Mouse (Mus musculus): ENCODE results near the gene Cebpe. TPM values are rescaled to one million over a fixed set of nuclear protein-coding genes. Genes with fewer than 3 reads are reported as not detected.
A peak's percentile ranks its signal among the peaks of the same experiment; 100 is the strongest.

The Cebpe gene
- polyA plus RNA-seq, 1 experiment from 2014 or later = not detected

- H3K9me3 ChIP-seq = no peaks in the 10 kb centered on the region
- no peak for ATAC-seq (ENCODE audit: low FRiP score, low read depth)
- H3K27ac ChIP-seq = no peak overlapping the region
- no peaks in the 10 kb centered on the region for H3K36me3 ChIP-seq
- 89% methylated on average over 11 of the region's 11 CpGs for WGBS
- no peak overlapping the region for H3K4me2 ChIP-seq (replicated peaks)
- H3K4me3 ChIP-seq = no peak overlapping the region
- H3K27me3 ChIP-seq = 0 out of 2 replicates have a peak, but pooled peaks cover 2% of the 10 kb centered on the region
- H3K4me1 ChIP-seq = peaks cover 4% of the 10 kb centered on the region
- H3K9ac ChIP-seq = no peak overlapping the region
Measured at GRCm38 (mm10) chr14:54720041-54720440, 8.1 kb upstream of the Cebpe start.

- H3K4me3 ChIP-seq = no peak overlapping the region
- no peaks in the 10 kb centered on the region for H3K36me3 ChIP-seq
- no peak for ATAC-seq (ENCODE audit: low FRiP score, low read depth)
- H3K4me1 ChIP-seq = peaks cover 10% of the 10 kb centered on the region
- H3K9ac ChIP-seq = no peak overlapping the region
- H3K9me3 ChIP-seq = no peaks in the 10 kb centered on the region
- no peak overlapping the region for H3K27ac ChIP-seq
- no peak overlapping the region for H3K4me2 ChIP-seq (replicated peaks)
- WGBS = 64% methylated on average over 1 of the region's 1 CpGs
- 0 out of 2 replicates have a peak, but pooled peaks cover 8% of the 10 kb centered on the region for H3K27me3 ChIP-seq
Measured at GRCm38 (mm10) chr14:54715402-54715801, 3.4 kb upstream of the Cebpe start.

GRCm38 (mm10) chr14:54714617-54715081, 2.7 kb upstream of the Cebpe start:
- Histone ChIP-seq H3K4me2 (replicated peaks) (peak overlapping the region; percentile 64), H3K4me3 (peak overlapping the region; percentile 34), H3K9me3 (no peaks in the 10 kb centered on the region), H3K27ac (no peak overlapping the region), H3K9ac (peak overlapping the region; percentile 19; the same call in 1 of the 2 replicates), H3K4me1 (peaks cover 10% of the 10 kb centered on the region), H3K36me3 (no peaks in the 10 kb centered on the region), H3K27me3 (0 out of 2 replicates have a peak, but pooled peaks cover 8% of the 10 kb centered on the region)
- 3% methylated on average over 15 of the region's 15 CpGs for WGBS
- 0 out of 2 replicates have a peak, but pooled peaks have one; percentile 2 for ATAC-seq (ENCODE audit: low FRiP score, low read depth)

GRCm38 (mm10) chr14:54714121-54714520, 2.1 kb upstream of the Cebpe start:
- Histone ChIP-seq H3K4me3 (peak overlapping the region; percentile 34), H3K27me3 (0 out of 2 replicates have a peak, but pooled peaks cover 8% of the 10 kb centered on the region), H3K9ac (peak overlapping the region; percentile 40; the same call in 1 of the 2 replicates), H3K4me1 (peaks cover 10% of the 10 kb centered on the region), H3K9me3 (no peaks in the 10 kb centered on the region), H3K36me3 (no peaks in the 10 kb centered on the region), H3K27ac (no peak overlapping the region), H3K4me2 (replicated peaks) (peak overlapping the region; percentile 64)
- under 1% methylated on average over 13 of the region's 13 CpGs for WGBS
- peak; percentile 62; the same call in 1 of the 2 replicates for ATAC-seq (ENCODE audit: low FRiP score, low read depth)

GRCm38 (mm10) chr14:54712861-54713260, 887 bp upstream of the Cebpe start:
- no peak for ATAC-seq (ENCODE audit: low FRiP score, low read depth)
- H3K4me3 ChIP-seq = no peak overlapping the region
- H3K9ac ChIP-seq = no peak overlapping the region
- no peaks in the 10 kb centered on the region for H3K36me3 ChIP-seq
- no peak overlapping the region for H3K27ac ChIP-seq
- H3K4me2 ChIP-seq (replicated peaks) = no peak overlapping the region
- H3K9me3 ChIP-seq = no peaks in the 10 kb centered on the region
- 0 out of 2 replicates have a peak, but pooled peaks cover 8% of the 10 kb centered on the region for H3K27me3 ChIP-seq
- 69% methylated on average over 8 of the region's 8 CpGs for WGBS
- H3K4me1 ChIP-seq = peaks cover 10% of the 10 kb centered on the region

- no peak overlapping the region for H3K9ac ChIP-seq
- no peak overlapping the region for H3K4me2 ChIP-seq (replicated peaks)
- H3K36me3 ChIP-seq = no peaks in the 10 kb centered on the region
- no peak overlapping the region for H3K27ac ChIP-seq
- no peak for ATAC-seq (ENCODE audit: low FRiP score, low read depth)
- H3K27me3 ChIP-seq = no peaks in the 10 kb centered on the region
- no peaks in the 10 kb centered on the region for H3K9me3 ChIP-seq
- WGBS = 83% methylated on average over 9 of the region's 9 CpGs
- H3K4me1 ChIP-seq = peaks cover 11% of the 10 kb centered on the region; the same call in 1 of the 2 replicates
- no peak overlapping the region for H3K4me3 ChIP-seq
Measured at GRCm38 (mm10) chr14:54709054-54709453, 2.9 kb downstream of the Cebpe start.

GRCm38 (mm10) chr14:54706589-54707320, 5.2 kb downstream of the Cebpe start:
- no peak overlapping the region for H3K4me2 ChIP-seq (replicated peaks)
- peaks cover 11% of the 10 kb centered on the region; the same call in 1 of the 2 replicates for H3K4me1 ChIP-seq
- H3K4me3 ChIP-seq = no peak overlapping the region
- H3K27ac ChIP-seq = no peak overlapping the region
- no peaks in the 10 kb centered on the region for H3K36me3 ChIP-seq
- WGBS = 65% methylated on average over 17 of the region's 17 CpGs
- no peaks in the 10 kb centered on the region for H3K9me3 ChIP-seq
- ATAC-seq (ENCODE audit: low FRiP score, low read depth) = no peak
- H3K27me3 ChIP-seq = peaks cover 16% of the 10 kb centered on the region
- H3K9ac ChIP-seq = peak overlapping the region; percentile 19; the same call in 1 of the 2 replicates

- no peak for ATAC-seq (ENCODE audit: low FRiP score, low read depth)
- Histone ChIP-seq H3K9me3 (no peaks in the 10 kb centered on the region), H3K9ac (no peak overlapping the region), H3K4me3 (no peak overlapping the region), H3K27ac (no peak overlapping the region), H3K4me2 (replicated peaks) (no peak overlapping the region), H3K4me1 (peaks cover 11% of the 10 kb centered on the region; the same call in 1 of the 2 replicates), H3K36me3 (no peaks in the 10 kb centered on the region), H3K27me3 (peaks cover 19% of the 10 kb centered on the region)
- 56% methylated on average over 5 of the region's 5 CpGs for WGBS
Measured at GRCm38 (mm10) chr14:54705844-54706243, 6.1 kb downstream of the Cebpe start.

GRCm38 (mm10) chr14:54703207-54703606, 8.8 kb downstream of the Cebpe start:
- WGBS = 72% methylated on average over 10 of the region's 10 CpGs
- Histone ChIP-seq H3K27me3 (peaks cover 19% of the 10 kb centered on the region), H3K9me3 (no peaks in the 10 kb centered on the region), H3K4me1 (peaks cover 11% of the 10 kb centered on the region; the same call in 1 of the 2 replicates), H3K9ac (0 out of 2 replicates have a peak overlapping the region, but pooled peaks have one; percentile 25), H3K27ac (no peak overlapping the region), H3K36me3 (no peaks in the 10 kb centered on the region), H3K4me3 (no peak overlapping the region), H3K4me2 (replicated peaks) (no peak overlapping the region)
- ATAC-seq (ENCODE audit: low FRiP score, low read depth) = no peak

- no peaks in the 10 kb centered on the region for H3K36me3 ChIP-seq
- 9% methylated on average over 6 of the region's 6 CpGs for WGBS
- no peak overlapping the region for H3K27ac ChIP-seq
- H3K4me2 ChIP-seq (replicated peaks) = no peak overlapping the region
- H3K4me1 ChIP-seq = no peaks in the 10 kb centered on the region
- H3K9ac ChIP-seq = no peak overlapping the region
- ATAC-seq (ENCODE audit: low FRiP score, low read depth) = no peak
- H3K4me3 ChIP-seq = no peak overlapping the region
- H3K27me3 ChIP-seq = peaks cover 19% of the 10 kb centered on the region
- H3K9me3 ChIP-seq = no peaks in the 10 kb centered on the region
Measured at GRCm38 (mm10) chr14:54701298-54701697, 10.7 kb downstream of the Cebpe start.

- WGBS = 30% methylated on average over 3 of the region's 3 CpGs
Measured at GRCm38 (mm10) chr14:54699586-54699985, 12.4 kb downstream of the Cebpe start.

GRCm38 (mm10) chr14:54698733-54699132, 13.2 kb downstream of the Cebpe start, which contains the start of gene Gm29776:
Gm29776 (minus strand) TSS chr14:54698833.
- Histone ChIP-seq H3K9ac (peak within 1 kb of the TSS; percentile 25; the same call in 1 of the 2 replicates), H3K9me3 (no peaks in the 10 kb centered on the region), H3K4me1 (no peaks in the 10 kb centered on the region), H3K4me3 (no peak within 1 kb of the TSS), H3K36me3 (peaks cover 5% of the 10 kb centered on the region; the same call in 1 of the 2 replicates), H3K27me3 (peaks cover 19% of the 10 kb centered on the region), H3K4me2 (replicated peaks) (no peak within 1 kb of the TSS), H3K27ac (no peak within 1 kb of the TSS)
- 72% methylated on average over 4 of the region's 4 CpGs for WGBS
- ATAC-seq (ENCODE audit: low FRiP score, low read depth) = no peak

More at GRCm38 (mm10) chr14:54699586-54699985, 12.4 kb downstream of the Cebpe start:
- Histone ChIP-seq H3K27me3 (peaks cover 19% of the 10 kb centered on the region), H3K4me2 (replicated peaks) (no peak overlapping the region), H3K9ac (no peak overlapping the region), H3K4me3 (no peak overlapping the region), H3K36me3 (no peaks in the 10 kb centered on the region), H3K27ac (no peak overlapping the region), H3K9me3 (no peaks in the 10 kb centered on the region), H3K4me1 (no peaks in the 10 kb centered on the region)
- no peak for ATAC-seq (ENCODE audit: low FRiP score, low read depth)
